Mouse (Mus musculus) left cerebral cortex, adult 2 months (tissue): ENCODE data around the gene Zfr. TPM values are rescaled to one million over a fixed set of nuclear protein-coding genes. Genes with fewer than 3 reads are reported as not detected.
"Not testable (repeated sequence)": the region's sequence is repeated elsewhere in the genome, so short reads cannot be mapped to it uniquely, and the experiment has no call there.

Experiments
- DNase-seq, 2 experiments: peaks; one replicate each; pipeline ENCODE4 v3.0.0; 2021 to 2022; ENCODE audit warnings: low spot score in 2 of 2, mixed read lengths in 1 of 2; ENCODE audit errors: extremely low spot score in 1 of 2
- H3K27ac ChIP-seq: fragments of 200-600 bp; 2 replicates; pipeline ENCODE4 v1.8.1; 2022
- H3K4me3 ChIP-seq: fragments of 200-600 bp; 2 replicates; pipeline ENCODE4 v1.8.1; 2022
- CTCF ChIP-seq: fragments of 200-600 bp; IDR thresholded peaks from 2 replicates; pipeline ENCODE4 v1.8.1; 2022; ENCODE audit warnings: antibody characterized with exemption, mild to moderate bottlenecking, moderate library complexity
- intact Hi-C: fragments of 180-260 bp; cut with DNase I; formaldehyde crosslinking; loops from one replicate; pipeline ENCODE4 v1.15.1; 2025
- total RNA-seq, 2 experiments: library from RNA; stranded (reverse); gene quantifications; 2 replicates each; pipeline ENCODE4 v1.2.3; 2021

The Zfr gene
- total RNA-seq, 2 experiments from 2014 or later: 343 to 346 TPM

DNA sequence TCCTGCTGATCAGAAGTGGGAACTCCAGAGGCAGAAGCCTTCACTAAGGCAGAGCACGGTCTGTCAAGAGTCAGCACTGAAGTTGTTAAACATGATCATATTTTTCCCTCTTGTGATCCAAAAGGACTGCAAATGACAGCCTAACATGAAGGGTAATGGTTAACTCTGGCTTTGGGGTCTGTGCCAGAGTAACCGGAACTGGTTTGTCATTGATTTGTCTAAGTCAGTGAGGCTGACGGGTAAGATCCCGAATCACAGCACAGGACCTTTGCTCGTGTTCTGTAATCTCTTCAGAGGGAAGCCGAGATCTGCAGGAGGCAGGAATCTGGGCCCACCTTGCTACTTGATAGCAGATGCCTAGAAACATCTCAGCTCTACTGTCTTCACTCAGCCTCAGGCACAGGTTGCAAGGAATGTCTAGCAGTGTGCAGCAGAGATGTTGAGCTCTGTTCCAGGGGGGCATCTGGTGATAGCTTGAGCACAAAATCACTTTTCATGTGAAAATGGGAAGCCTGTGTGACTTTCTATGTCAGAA, 90.0 kb downstream of the Zfr start:
- intact Hi-C loops: loop anchor here (5.0 kb wide), 1 partner anchor 115 kb away; the partner anchor contains the start of genes 1810049J17Rik and Golph3
- H3K27ac ChIP-seq: peak overlapping the region; percentile 93
- no peak for TF ChIP-seq CTCF
- DNase-seq: no peak
- H3K4me3 ChIP-seq: peak overlapping the region; percentile 85; the same call in 1 of the 2 replicates

- no peak for TF ChIP-seq CTCF
Observed at GRCm38 (mm10) chr15:12211577-12211976, 93.9 kb downstream of the Zfr start.

DNA sequence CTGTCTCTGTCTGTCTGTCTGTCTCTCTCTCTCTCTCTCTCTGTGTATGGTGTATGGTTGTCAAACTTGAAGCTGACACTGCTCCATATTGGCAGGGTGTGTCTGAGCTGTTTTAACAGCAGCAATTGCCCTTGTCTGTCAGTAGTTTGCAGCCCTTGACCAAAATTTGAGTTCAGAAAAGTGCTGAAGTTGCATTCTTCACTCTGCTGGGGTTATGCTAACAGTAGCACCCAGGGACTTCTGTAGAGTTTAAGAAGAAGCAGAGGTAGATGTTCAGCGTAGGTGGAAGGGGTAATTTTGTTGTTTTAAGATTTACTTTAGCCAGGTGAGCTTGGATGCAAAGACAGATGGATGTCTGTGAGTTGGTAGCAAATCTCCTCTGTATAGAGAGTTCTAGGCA, 94.6 kb downstream of the Zfr start:
- H3K27ac ChIP-seq: peak overlapping the region; percentile 50; the same call in 1 of the 2 replicates
- H3K4me3 ChIP-seq: no peak overlapping the region
- intact Hi-C loops: loop anchor here (10.0 kb wide), 1 partner anchor 583 kb away; no protein-coding TSS in a partner anchor
- DNase-seq: no peak
- TF ChIP-seq CTCF: no peak

More at GRCm38 (mm10) chr15:12211577-12211976, 93.9 kb downstream of the Zfr start:
- peak overlapping the region; percentile 25; the same call in 1 of the 2 replicates for H3K27ac ChIP-seq
- DNase-seq: peak; percentile 57 to 70
- intact Hi-C loops: loop anchor here (10.0 kb wide), 1 partner anchor 583 kb away; no protein-coding TSS in a partner anchor
- H3K4me3 ChIP-seq: no peak overlapping the region

GRCm38 (mm10) chr15:12214531-12215414, 97.1 kb downstream of the Zfr start:
- no peak for TF ChIP-seq CTCF
- H3K4me3 ChIP-seq: no peak overlapping the region
- intact Hi-C loops: loop anchor here (2.0 to 10.0 kb wide), 2 partner anchors 32 to 580 kb away; no protein-coding TSS in a partner anchor
- H3K27ac ChIP-seq: peak overlapping the region; percentile 87
- no peak for DNase-seq

DNA sequence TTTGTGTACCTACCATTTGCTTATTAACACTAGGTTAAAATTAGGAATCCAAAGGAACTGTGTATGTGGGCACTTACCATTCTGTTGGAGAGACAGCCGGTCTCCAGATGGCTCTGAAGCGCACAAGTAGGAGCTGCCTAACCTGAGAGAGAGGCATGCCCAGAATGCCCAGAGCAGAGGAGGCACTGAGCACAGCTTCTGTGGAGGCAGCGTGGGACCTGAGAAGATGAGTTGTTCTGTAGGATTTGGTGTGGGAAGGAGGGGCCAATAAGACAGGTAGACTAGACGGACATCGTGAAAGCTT, 97.7 kb downstream of the Zfr start:
- Histone ChIP-seq H3K27ac (peak overlapping the region; percentile 87), H3K4me3 (no peak overlapping the region)
- intact Hi-C loops: loop anchor here (2.0 to 10.0 kb wide), 2 partner anchors 31 to 579 kb away; no protein-coding TSS in a partner anchor
- no peak for TF ChIP-seq CTCF
- DNase-seq: peak; percentile 60 to 67

DNA sequence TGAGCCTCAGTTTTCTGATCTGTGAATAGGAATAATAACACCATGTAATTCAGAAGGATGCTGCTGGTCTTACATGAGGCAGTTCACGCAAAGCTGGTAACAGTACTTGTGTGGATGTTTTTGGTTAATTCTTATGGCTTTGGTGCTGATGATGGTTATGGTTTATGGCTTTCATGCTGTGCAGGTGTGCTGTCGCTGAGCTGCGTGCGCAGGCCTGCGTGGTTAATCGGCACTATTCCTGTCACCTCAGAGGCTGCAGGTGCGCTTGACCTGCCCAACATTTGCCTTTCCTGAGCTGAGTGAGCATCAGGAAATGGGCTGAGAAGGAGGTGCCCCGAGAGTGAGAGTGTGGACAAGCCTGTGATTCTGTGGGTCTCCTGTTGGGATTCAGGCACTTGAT, 98.5 kb downstream of the Zfr start:
- DNase-seq: no peak
- intact Hi-C loops: loop anchor here (10.0 kb wide), 1 partner anchor 579 kb away; no protein-coding TSS in a partner anchor

DNA sequence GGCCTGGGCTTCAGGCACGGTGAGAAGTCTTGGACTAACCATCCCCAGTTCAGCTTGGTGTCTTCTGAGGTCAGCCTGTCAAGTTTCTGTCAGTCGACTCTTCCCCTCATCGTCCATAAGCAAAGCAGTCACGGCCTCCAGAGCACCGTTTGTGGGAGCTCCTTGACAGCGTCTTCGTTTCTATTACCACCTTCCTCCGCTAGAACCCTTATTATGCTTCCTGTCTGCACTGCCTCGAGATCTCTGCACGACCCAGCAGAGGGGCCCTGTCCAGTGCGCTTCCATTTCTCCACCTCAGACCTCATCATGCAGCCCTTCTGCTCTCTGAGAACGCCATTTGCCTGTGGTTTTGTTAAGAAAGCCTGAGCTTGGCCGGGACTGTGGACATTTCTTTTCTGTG, 99.2 kb downstream of the Zfr start:
- Histone ChIP-seq H3K27ac (peak overlapping the region; percentile 87), H3K4me3 (no peak overlapping the region)
- intact Hi-C loops: loop anchor here (10.0 kb wide), 1 partner anchor 578 kb away; no protein-coding TSS in a partner anchor
- no peak for DNase-seq
- no peak for TF ChIP-seq CTCF

More for the DNA sequence above, 98.5 kb downstream of the Zfr start:
- Histone ChIP-seq H3K27ac (peak overlapping the region; percentile 87), H3K4me3 (no peak overlapping the region)
- TF ChIP-seq CTCF: no peak

DNA sequence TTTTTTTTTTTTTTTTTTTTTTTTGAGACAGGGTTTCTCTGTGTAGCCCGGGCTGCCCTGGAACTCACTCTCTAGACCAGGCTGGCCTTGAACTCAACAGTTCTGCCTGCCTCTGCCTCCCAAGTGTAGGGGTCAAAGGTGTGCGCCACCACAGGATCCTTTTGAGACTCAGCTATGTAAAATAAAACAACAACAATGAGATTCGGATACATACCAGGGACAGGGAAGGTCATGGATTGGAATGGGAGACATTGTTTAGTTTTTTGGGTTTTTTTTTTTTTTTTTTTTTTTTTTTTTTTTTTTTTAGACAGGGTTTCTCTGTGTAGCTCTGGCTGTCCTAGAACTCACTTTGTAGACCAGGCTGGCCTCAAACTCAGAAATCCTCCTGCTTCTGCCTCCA, 99.7 kb downstream of the Zfr start:
- DNase-seq, H3K27ac ChIP-seq, H3K4me3 ChIP-seq: not testable (repeated sequence)
- intact Hi-C loops: loop anchor here (10.0 kb wide), 1 partner anchor 577 kb away; no protein-coding TSS in a partner anchor

DNA sequence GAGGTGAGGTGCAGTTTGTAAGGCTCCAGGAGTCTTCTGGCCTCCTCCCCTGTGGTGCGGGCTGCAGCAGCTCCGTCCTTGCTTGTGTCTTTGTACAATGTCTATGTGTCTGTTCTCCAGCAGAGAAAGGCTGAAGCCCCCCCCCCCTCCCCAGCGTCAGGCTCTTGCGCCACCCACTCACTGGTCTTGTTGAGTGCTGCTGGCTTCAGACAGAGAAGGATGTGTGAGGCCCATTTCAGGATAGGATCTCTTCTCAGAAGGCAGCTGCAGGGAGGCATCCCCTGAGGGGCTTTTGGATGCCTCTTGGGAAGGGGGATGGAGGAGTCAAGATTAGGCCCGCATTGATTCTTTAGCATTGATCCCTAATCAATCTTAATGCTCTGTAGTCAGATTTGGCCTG, 100.2 kb downstream of the Zfr start:
- TF ChIP-seq CTCF: no peak
- intact Hi-C loops: loop anchor here (10.0 kb wide), 1 partner anchor 577 kb away; no protein-coding TSS in a partner anchor
- DNase-seq: no peak
- H3K27ac ChIP-seq: no peak overlapping the region; the same call in 1 of the 2 replicates
- no peak overlapping the region for H3K4me3 ChIP-seq

GRCm38 (mm10) chr15:12218583-12219382, 101.2 kb downstream of the Zfr start:
- TF ChIP-seq CTCF: no peak
- Histone ChIP-seq H3K4me3 (no peak overlapping the region), H3K27ac (no peak overlapping the region)
- intact Hi-C loops: loop anchor here (10.0 kb wide), 1 partner anchor 576 kb away; no protein-coding TSS in a partner anchor
- DNase-seq: no peak

DNA sequence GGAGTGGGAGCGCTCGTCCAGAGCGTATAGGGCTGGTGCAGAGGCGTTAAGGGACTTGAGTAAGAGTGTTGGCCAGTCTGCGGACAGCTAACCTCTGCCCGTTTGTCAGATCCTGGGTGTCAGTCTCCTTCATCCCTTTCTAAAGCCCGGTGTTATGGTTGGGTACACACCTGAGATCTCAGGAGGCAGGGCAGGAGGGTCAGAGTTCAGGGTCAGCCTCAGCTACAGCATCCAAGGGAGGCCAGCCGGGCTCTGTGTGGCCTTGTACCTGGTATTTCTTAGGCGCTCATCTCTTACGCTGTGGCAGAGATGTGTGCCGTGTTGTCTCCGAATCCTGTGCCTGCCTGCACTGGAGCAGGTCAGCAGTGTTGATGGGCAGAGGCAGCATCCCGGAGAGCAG, 103.5 kb downstream of the Zfr start:
- Histone ChIP-seq H3K4me3 (no peak overlapping the region), H3K27ac (no peak overlapping the region; the same call in 1 of the 2 replicates)
- TF ChIP-seq CTCF: no peak
- no peak for DNase-seq
- intact Hi-C loops: no loop called here
